Mouse (Mus musculus): Measurements from ENCODE around the gene Cxcr5.
A peak's percentile ranks its signal among the peaks of the same experiment; 100 is the strongest.

Cxcr5 gene

DNA sequence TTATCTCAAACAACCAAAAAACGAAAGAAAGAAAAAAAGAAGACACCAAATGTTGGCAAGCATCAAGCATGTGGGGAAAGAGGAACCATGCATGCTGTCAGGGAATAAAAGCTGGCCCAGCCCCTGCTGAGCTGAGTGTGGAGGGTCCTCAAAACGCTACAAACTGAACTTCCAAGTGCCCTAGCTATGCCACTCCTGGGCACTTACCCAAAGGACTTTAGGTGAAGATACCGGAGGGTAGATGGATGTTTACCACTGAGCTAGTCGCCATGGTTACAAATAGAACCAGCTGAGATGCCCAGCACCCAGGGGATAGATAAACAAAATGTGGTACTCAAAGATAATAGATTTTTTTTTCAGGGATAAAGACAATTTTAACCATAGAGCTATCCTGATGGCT lies at the start of gene Cxcr5:
Gene Cxcr5, minus strand, starts transcription at position 281 of the 400 bp plus-strand sequence.
- DNase-seq (ENCODE audit: extremely low spot score, low read depth, low spot score), result no peak

DNA sequence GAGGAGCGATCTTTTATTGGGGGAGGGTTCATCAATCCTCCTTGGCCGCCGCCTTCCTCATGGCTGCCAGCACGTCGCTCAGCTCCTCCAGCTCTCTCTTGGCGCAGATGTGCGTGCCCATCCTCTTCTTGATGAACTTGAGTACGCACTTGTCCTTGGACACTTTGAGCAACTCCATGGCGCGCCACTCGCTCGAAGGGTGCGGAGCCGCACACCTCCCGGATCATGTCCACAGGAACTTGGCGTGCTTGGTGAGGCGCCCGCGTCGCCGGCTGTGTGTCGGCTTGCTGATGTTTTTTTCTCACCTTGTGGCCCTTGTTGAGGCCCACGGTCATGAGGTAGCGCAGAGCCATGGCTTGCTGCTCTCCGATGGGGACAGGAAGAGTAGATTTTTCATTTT lies 48.7 kb upstream of the Cxcr5 start:
- no peak for DNase-seq (ENCODE audit: extremely low spot score, low read depth, low spot score)

GRCm38 (mm10) chr9:44607306-44607705 lies 45.6 kb upstream of the Cxcr5 start:
- no peak for DNase-seq (ENCODE audit: extremely low spot score, low read depth, low spot score)

DNA sequence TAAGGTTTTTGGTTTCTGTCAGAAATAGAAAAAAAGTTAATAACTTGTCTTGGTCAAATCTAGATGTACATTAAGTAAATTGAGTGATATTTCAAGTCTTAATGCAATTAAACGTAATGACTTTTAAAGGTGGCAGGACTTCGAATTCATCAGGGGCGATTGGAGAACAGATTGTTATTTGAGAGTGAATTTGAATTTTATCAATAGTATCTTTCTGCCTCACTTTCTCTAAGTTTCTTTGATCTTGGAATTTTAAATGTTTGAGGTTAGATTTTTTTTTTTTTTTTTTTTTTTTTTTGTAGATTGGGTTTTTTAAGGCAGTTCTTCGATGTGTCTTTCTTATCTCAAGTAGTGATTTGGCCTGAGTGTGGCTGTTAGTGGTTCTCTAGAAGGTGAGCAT lies 45.0 kb upstream of the Cxcr5 start:
- no peak for DNase-seq (ENCODE audit: extremely low spot score, low read depth, low spot score)

DNA sequence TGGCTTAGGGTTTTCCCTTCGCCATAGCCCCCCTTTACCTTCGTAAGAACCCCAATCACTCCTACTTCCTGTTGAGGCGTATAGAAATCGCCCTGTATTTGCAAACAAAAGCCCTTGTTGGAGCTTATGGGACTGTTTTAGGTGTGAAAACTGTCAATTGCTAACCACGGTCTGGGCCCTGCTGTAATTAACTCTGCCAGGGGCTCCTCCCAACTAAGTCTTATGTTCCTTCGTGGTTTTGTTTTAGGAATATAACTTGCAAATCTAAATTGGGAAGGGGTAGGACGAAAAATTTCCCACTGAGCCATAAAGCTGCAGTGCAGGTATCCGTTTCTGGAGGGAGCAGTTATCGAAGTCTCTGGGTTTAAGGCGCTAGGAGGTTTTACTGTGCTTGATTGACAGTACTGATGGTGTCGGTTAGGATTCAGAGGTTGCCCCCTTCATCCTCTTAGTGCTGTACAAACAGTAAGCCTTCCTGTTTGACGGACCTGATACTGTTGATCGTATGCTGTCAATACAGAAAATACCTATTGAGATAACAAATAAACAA lies 44.0 kb upstream of the Cxcr5 start:
- peak; percentile 24 for DNase-seq (ENCODE audit: extremely low spot score, low read depth, low spot score)

DNA sequence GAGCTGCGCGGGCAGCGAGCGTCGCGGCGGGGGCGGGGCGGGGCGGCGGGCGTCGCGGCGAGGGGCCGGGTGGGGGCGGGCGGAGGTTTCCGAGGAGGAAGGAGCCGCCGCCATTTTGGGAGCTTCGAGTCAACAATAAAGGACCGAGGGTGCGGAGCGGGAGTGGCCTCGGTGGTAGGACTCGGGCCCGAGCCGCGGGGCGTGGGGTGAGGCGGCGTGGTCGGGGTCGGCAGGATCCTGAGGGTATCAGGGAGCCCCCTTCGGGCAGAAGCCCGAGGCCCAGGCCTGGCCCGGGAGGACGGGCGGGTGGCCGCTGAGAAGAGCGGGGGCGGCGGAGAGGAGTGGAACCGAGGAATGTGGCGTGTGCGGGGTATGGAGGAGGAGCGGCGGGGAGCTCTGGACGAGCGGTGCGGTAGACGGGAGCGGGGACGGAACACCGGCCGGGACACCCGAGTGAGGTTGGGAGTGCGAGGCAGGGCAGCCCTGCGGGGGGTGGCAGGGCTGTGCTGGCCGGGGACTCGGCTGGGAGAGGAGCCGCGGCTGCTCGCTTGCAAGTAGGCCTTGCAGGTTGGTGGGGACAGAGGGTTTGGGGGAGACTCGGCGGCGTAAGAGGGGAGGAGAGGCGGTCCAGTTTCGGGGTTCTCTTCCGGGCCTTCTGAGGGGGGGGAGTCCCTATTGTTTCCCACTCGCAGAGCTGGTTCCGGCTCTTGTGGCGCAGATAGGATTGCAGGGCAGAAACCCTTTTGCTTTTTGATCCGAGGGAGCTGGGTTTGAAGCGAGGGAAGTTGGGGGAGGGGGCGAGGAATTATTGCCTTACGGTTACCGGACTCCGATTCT lies 43.3 kb upstream of the Cxcr5 start, which contains the start of gene Ddx6:
Gene Ddx6, plus strand, starts transcription at position 114 of the 837 bp plus-strand sequence.
- no peak for DNase-seq (ENCODE audit: extremely low spot score, low read depth, low spot score)

- no peak for DNase-seq (ENCODE audit: extremely low spot score, low read depth, low spot score)
Observed at GRCm38 (mm10) chr9:44604290-44604778, 42.7 kb upstream of the Cxcr5 start.

DNA sequence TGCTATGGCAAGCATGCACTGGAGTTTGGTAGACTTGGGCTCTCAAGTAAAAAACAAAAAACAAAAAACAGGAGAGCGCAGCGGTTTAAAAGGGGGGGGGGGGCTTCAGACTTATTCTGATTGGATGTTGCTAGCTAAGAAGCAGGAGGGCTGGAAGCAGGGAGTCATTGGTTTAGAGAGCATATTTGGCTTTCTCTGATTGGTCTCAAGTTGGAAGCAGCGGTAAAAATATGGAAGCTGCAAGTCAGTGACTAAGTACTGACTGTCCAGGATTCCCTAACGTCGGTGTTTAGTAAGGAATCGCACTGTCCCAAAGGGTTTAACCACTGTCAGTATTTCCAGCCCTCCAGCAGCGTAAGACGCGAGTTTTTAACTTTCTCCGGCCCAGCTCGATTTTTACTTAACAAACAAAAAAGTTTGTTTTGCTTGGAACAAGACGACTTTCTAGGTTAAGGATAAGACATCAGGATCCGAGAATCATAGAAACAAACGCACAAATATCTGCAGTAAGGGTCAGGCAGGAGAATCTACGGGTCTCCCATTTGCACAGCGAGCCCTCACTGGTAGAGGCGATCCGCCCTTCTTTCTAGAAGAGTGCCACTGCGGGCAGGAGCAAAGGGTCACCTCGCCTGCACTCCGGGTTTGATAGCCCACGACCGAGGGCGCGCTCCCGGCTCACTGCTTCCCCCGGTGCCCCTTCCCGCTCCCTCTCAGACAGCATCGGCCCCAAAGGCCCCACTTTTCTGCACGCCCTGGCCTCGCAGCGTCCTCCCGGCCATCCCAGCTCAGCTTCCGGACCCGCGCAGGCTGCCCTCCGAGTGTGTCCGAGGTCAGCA lies 42.0 kb upstream of the Cxcr5 start:
- DNase-seq (ENCODE audit: extremely low spot score, low read depth, low spot score), result peak; percentile 64

GRCm38 (mm10) chr9:44602766-44603165 lies 41.1 kb upstream of the Cxcr5 start:
- DNase-seq (ENCODE audit: extremely low spot score, low read depth, low spot score), result no peak

DNA sequence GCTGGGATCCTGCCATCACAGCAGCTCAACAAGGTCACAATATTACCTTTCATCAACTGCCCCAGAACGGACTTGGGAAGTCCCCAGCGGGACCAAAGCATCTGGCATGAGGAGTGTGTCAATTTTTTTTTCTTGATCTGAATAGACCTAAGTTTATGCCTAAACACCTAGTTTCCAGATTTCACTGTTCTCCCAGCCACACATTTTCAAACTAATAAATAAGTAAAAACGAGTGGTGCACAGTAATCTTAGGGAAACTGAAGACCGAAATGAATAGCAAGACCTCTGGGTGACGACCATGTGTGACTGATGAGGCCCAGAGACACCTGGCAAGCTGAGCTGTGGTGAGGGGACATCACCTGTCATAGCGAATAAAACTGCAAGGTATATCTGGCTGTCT lies 39.1 kb upstream of the Cxcr5 start:
- DNase-seq (ENCODE audit: extremely low spot score, low read depth, low spot score), result no peak

GRCm38 (mm10) chr9:44599616-44600015 lies 37.9 kb upstream of the Cxcr5 start:
- no peak for DNase-seq (ENCODE audit: extremely low spot score, low read depth, low spot score)

DNA sequence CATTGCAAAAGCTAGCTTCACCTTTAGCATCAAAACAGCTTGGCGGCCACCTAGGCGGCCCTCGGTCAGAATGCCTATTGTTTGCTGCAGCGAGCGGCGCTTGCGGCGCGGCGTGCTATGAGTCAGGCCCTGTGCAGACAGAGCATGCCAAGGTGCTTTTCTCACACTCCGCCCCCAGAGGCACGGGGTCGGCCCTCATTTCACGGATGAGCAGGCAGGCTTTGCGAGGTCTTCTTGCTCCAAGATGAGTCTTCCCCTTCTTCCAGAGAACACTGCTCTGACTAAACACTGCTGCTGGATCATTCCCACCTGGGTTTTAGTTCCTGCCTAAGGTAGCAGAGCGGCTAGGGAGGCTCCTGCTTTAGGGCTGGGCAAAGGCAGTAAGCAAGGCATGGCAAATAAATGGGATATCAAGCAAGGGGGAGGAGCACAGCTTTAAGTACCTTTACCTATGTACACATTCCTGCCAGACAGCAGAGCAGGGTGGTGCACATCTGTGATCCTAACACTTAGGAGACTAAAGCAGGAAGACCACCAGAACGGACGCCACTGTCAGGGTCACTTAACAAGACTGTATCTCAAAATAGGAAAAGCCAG lies 37.3 kb upstream of the Cxcr5 start:
- DNase-seq (ENCODE audit: extremely low spot score, low read depth, low spot score), result no peak

- DNase-seq (ENCODE audit: extremely low spot score, low read depth, low spot score), result no peak
Observed at GRCm38 (mm10) chr9:44597742-44598141, 36.1 kb upstream of the Cxcr5 start.

GRCm38 (mm10) chr9:44595537-44595930 lies 33.9 kb upstream of the Cxcr5 start:
- DNase-seq (ENCODE audit: extremely low spot score, low read depth, low spot score), result no peak

GRCm38 (mm10) chr9:44594901-44595536 lies 33.3 kb upstream of the Cxcr5 start:
- DNase-seq (ENCODE audit: extremely low spot score, low read depth, low spot score), result no peak

- DNase-seq (ENCODE audit: extremely low spot score, low read depth, low spot score), result no peak
Observed at GRCm38 (mm10) chr9:44593886-44594285, 32.2 kb upstream of the Cxcr5 start.

GRCm38 (mm10) chr9:44593221-44593620 lies 31.5 kb upstream of the Cxcr5 start:
- no peak for DNase-seq (ENCODE audit: extremely low spot score, low read depth, low spot score)

- DNase-seq (ENCODE audit: extremely low spot score, low read depth, low spot score), result no peak
Observed at GRCm38 (mm10) chr9:44591595-44592188, 30.0 kb upstream of the Cxcr5 start.

GRCm38 (mm10) chr9:44590969-44591368 lies 29.3 kb upstream of the Cxcr5 start:
- no peak for DNase-seq (ENCODE audit: extremely low spot score, low read depth, low spot score)

DNA sequence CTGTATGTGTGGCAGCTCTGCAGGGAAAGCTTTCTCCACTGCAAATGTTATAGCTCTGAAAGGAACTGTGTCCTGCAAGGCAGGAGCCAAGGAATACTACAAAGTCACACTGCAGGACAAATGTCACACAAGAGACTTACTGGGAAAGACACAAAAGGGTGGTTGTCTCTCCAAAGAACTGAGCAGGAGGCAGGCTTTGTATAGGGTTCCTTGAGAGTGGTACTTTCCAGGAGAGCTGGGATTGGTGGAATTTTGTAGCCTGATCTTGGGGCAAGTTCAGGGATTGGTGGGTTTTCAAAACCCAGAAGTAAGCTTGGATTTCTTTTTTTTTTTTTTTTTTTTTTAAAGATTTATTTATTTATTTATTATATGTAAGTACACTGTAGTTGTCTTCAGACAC lies 27.4 kb upstream of the Cxcr5 start:
- DNase-seq (ENCODE audit: extremely low spot score, low read depth, low spot score), result no peak
